Mouse (Mus musculus): Measurements from ENCODE around the gene Tdg. TPM values are rescaled to one million over a fixed set of nuclear protein-coding genes. Genes with fewer than 3 reads are reported as not detected.

Gene Tdg
- total and polyA plus RNA-seq, 3 experiments = 27.6 to 79.1 TPM; not detected in 1

DNA sequence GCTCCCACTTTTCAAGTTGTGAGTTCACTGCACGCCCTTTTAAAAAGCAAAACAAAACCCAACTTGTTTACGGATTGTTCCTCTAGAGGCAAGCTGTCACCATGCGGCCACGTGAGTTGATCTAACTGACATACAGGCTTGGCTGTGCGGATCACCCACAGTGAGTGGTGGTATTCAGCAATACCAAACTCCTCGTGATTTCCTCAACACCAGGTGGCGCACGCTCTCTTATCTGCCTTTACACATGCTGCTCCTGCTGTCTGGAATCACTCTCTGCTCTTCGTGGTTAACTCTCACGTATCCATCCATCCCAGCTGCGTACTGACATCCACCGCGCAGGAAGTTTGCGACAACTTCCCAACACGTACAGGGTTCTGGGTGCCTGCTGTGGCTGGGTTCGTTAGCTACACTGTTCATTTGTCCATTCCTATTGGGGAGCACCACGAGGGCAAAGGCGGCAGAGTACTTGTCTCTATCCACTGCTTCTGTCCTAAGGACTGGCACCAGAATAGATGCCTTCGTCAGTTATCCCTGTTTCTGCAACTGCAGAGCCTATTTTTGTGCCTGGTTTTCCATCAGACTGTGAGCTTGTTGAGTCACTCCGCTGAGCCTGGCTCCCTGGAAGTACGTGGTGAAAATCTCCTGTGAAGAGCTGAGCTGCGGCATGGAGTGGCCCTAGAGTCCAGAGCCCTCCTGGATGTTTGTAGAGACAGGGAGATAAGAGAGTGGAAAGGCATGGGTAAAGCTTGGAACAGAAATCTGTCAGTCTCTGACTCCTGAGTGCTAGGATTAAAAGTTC is 37.0 kb downstream of the Tdg start:
- H3K27ac ChIP-seq (ENCODE audit: control insufficient read depth, low read depth, low read length) = peak overlapping the region; percentile 17; the same call in 1 of the 2 replicates
- no peaks in the 10 kb centered on the region for H3K36me3 ChIP-seq (ENCODE audit: control insufficient read depth in 1 of 2, insufficient read depth in 2 of 2, low read length in 2 of 2)
- H3K4me1 ChIP-seq (ENCODE audit: control insufficient read depth in 1 of 2, insufficient read depth in 2 of 2, low read length in 2 of 2) = 0 out of 4 replicates have a peak, but pooled peaks cover 0 to 2% of the 10 kb centered on the region in 2 experiments
- H3K27me3 ChIP-seq (ENCODE audit: control insufficient read depth in 1 of 2, insufficient read depth in 2 of 2, low read length in 2 of 2) = no peaks in the 10 kb centered on the region
- H3K9me3 ChIP-seq (replicated peaks; ENCODE audit: insufficient read depth, low read length) = no peaks in the 10 kb centered on the region
- H3K79me2 ChIP-seq (ENCODE audit: control insufficient read depth, insufficient read depth, low read length, poor library complexity) = no peaks in the 10 kb centered on the region; the same call in 1 of the 2 replicates
- H3K4me3 ChIP-seq (ENCODE audit: control insufficient read depth in 1 of 2, insufficient read depth in 1 of 2, low read depth in 2 of 2, low read length in 2 of 2) = peak overlapping the region; percentile 57 to 65
- DNase-seq (ENCODE audit: low read depth, low spot score) = peak; percentile 94
- H3K9ac ChIP-seq (ENCODE audit: control insufficient read depth, low read depth, low read length, poor library complexity, severe bottlenecking) = peak overlapping the region; percentile 70
- TF ChIP-seq ZNF384 (IDR thresholded peaks at IDR 0.05; ENCODE audit: low read depth, low read length) (no peak), ELF1 (IDR thresholded peaks at IDR 0.05; ENCODE audit: low read depth, low read length) (no peak), MAFK (IDR thresholded peaks at IDR 0.05; ENCODE audit: borderline replicate concordance, low read depth, low read length) (no peak), MAZ (IDR thresholded peaks at IDR 0.05; ENCODE audit: low read depth, low read length) (no peak), ZKSCAN1 (IDR thresholded peaks at IDR 0.05; ENCODE audit: low read depth, low read length) (no peak), CTCF (IDR thresholded peaks at IDR 0.05 in 2 of 3, conservative IDR thresholded peaks at IDR 0.05 in 1 of 3; ENCODE audit: control insufficient read depth in 1 of 3, insufficient read depth in 1 of 3, low read depth in 2 of 3, low read length in 3 of 3, poor library complexity in 1 of 3, severe bottlenecking in 1 of 3) (peak; percentile 58 to 80 (median 75); a peak in 5 of 6 replicates), POLR2A (IDR thresholded peaks at IDR 0.05; ENCODE audit: control insufficient read depth in 1 of 2, insufficient read depth in 1 of 2, low read depth in 1 of 2, low read length in 2 of 2, poor library complexity in 1 of 2) (0 out of 4 replicates have a peak, but pooled peaks of 1 of the 2 experiments have one; percentile 30), MEF2A (IDR thresholded peaks at IDR 0.05; ENCODE audit: extremely low read depth, insufficient replicate concordance, low read depth, low read length, poor library complexity, severe bottlenecking) (no peak), NELFE (IDR thresholded peaks at IDR 0.05; ENCODE audit: low read depth, low read length) (no peak), CHD2 (IDR thresholded peaks at IDR 0.05; ENCODE audit: low read length) (no peak), MXI1 (IDR thresholded peaks at IDR 0.05; ENCODE audit: low read depth, low read length) (peak; percentile 98), TAL1 (IDR thresholded peaks at IDR 0.05; ENCODE audit: low read length) (peak; percentile 66), MAX (IDR thresholded peaks at IDR 0.05; ENCODE audit: low read length) (peak; percentile 94), BHLHE40 (IDR thresholded peaks at IDR 0.05; ENCODE audit: borderline replicate concordance, low read depth, low read length) (peak; percentile 79), MYC (IDR thresholded peaks at IDR 0.05; ENCODE audit: low read depth, low read length) (peak; percentile 85; the same call in 1 of the 2 replicates), NRF1 (IDR thresholded peaks at IDR 0.05; ENCODE audit: insufficient read depth, low read depth, low read length, poor library complexity, severe bottlenecking) (no peak), USF1 (IDR thresholded peaks at IDR 0.05; ENCODE audit: low read depth, low read length) (peak; percentile 72), POLR2AphosphoS2 (IDR thresholded peaks at IDR 0.05; ENCODE audit: low read length) (no peak), RAD21 (IDR thresholded peaks at IDR 0.05; ENCODE audit: low read depth, low read length) (peak; percentile 77), KAT2A (conservative IDR thresholded peaks at IDR 0.05; ENCODE audit: low read depth, low read length) (no peak), SIN3A (IDR thresholded peaks at IDR 0.05; ENCODE audit: low read length) (peak; percentile 94), ZC3H11A (IDR thresholded peaks at IDR 0.05; ENCODE audit: low read depth, low read length) (peak; percentile 90), MYB (IDR thresholded peaks at IDR 0.05; ENCODE audit: low read depth, low read length) (no peak), EP300 (IDR thresholded peaks at IDR 0.05; ENCODE audit: low read depth in 1 of 2, low read length in 2 of 2) (peak in 1 of 2 experiments; percentile 38; a peak in 1 of 4 replicates), SMC3 (IDR thresholded peaks at IDR 0.05; ENCODE audit: low read depth, low read length) (peak; percentile 97), TCF12 (IDR thresholded peaks at IDR 0.05; ENCODE audit: low read depth, low read length) (peak; percentile 39; the same call in 1 of the 2 replicates), CHD1 (IDR thresholded peaks at IDR 0.05; ENCODE audit: low read depth, low read length) (no peak), RCOR1 (IDR thresholded peaks at IDR 0.05; ENCODE audit: low read depth, low read length) (no peak; the same call in 1 of the 2 replicates), TBP (IDR thresholded peaks at IDR 0.05; ENCODE audit: low read depth, low read length) (no peak), HCFC1 (IDR thresholded peaks at IDR 0.05; ENCODE audit: low read depth, low read length) (no peak), E2F4 (IDR thresholded peaks at IDR 0.05; ENCODE audit: borderline replicate concordance, low read depth, low read length) (no peak), POLR2AphosphoS5 (IDR thresholded peaks at IDR 0.05; ENCODE audit: borderline replicate concordance, low read depth, low read length) (no peak), ZMIZ1 (IDR thresholded peaks at IDR 0.05; ENCODE audit: low read depth, low read length) (no peak), GABPA (IDR thresholded peaks at IDR 0.05; ENCODE audit: low read depth, low read length) (no peak), UBTF (IDR thresholded peaks at IDR 0.05; ENCODE audit: borderline replicate concordance, insufficient read depth, low read depth, low read length) (no peak), JUND (IDR thresholded peaks at IDR 0.05; ENCODE audit: low read depth, low read length) (no peak)
